Mouse (Mus musculus) adipose tissue, adult 10 weeks (tissue): Measurements from ENCODE around the gene Proca1. TPM values are rescaled to one million over a fixed set of nuclear protein-coding genes. Genes with fewer than 3 reads are reported as not detected.

Source experiments
- polyA plus RNA-seq: library from polyadenylated mRNA; stranded (reverse); fragments of 350-450 nt; fragmentation: Illumina TruSeq; extraction: RNeasy Lipid Tissue Mini Kit (QIAGEN cat#74804); gene quantifications from one replicate; pipeline ENCODE4 v1.2.3, GENCODE M21; 2014; ENCODE audit warnings: low read depth, low replicate concordance

The Proca1 gene
- polyA plus RNA-seq = 26.7 TPM

DNA sequence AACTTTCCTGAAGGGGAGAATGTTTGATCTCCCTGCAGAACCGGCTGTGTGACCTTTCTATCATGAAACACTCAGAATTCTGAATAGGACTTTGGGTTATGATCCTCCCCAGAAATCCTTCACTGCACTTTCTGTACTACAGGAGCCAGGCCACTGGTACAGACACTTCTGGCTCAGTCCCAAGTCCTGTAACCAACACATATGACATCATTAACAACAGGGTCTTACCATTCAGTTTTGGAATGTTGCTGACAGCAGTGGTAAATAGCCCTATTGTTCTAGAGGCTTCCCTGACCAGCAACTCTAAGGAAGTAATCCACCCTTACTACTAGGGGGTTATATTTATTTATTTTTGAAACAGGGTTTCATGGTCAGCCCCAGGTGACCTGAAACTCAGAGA, at the start of gene Proca1:
TSS of gene Proca1 (plus strand) at position 280 of the 400 bp plus-strand sequence.

DNA sequence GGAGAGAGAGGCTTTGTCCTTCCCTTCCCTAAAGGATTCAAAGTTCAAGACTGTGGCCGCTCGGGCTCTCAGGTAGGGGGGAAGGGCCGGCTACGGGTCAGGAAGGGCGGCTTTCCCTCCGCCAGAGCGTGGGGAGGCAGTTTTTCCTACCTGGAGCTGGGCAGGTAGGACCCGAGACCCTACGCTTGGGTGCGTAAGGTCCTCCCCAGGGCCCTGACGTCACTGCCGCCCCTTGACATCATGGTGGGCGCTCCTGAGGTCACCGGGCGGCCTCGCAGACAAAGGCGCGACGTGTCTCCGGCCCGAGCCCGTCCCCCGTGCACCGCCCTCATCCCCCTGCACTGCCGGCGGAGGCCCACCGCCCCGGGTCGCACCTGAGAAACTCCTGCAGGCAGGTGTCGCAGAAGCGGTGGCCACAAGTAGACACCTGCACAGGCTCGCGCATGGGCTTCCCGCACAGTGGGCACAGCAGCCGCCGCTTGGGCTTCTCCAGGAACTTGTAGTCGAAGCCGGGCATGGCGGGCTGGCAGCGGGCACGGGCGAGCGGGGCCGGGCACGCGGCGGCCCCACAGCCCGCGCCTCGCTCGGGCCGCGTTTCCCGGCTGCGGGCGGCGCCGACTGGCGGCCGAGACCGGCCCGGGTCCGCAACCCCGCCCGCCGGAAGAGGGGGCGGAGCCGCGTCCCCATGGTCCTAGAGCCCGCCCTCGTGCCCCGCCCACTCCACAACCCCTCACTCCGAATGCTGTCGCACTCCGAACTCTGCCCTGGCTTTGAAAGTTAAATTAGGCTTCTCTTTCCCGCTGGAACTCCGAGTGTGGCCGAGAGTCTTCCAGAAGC, 28.1 kb upstream of the Proca1 start, which contains the start of gene Traf4:
TSS of gene Traf4 (minus strand) at position 666 of the 837 bp plus-strand sequence.

DNA sequence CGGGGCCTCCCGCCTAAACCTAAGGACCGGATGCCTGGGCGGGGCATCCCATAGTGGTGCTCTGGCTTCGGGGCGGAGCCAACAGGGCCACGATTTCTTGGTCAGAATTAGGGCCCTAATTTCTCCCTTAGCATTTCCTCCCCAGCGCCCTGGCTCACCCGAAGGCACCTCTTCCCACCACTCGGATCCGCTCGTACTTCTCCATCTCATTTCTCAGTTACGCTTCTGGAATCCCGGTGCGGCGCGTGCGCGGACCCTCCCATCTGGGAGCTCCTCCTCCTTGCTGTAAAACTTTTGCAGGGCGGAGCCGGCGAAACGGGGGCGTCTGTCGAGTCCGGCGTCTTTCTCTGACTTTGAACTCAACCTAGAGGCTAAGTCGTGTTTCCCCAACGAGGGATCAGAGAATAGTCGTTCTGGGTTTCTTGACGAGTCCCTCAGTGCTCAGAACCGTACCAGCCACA, 16.8 kb upstream of the Proca1 start, which contains the start of the genes Nek8 and Tlcd1:
TSS of gene Nek8 (minus strand) at position 274 of the 461 bp plus-strand sequence.
TSS of gene Tlcd1 (plus strand) at position 310 of the 461 bp plus-strand sequence.

DNA sequence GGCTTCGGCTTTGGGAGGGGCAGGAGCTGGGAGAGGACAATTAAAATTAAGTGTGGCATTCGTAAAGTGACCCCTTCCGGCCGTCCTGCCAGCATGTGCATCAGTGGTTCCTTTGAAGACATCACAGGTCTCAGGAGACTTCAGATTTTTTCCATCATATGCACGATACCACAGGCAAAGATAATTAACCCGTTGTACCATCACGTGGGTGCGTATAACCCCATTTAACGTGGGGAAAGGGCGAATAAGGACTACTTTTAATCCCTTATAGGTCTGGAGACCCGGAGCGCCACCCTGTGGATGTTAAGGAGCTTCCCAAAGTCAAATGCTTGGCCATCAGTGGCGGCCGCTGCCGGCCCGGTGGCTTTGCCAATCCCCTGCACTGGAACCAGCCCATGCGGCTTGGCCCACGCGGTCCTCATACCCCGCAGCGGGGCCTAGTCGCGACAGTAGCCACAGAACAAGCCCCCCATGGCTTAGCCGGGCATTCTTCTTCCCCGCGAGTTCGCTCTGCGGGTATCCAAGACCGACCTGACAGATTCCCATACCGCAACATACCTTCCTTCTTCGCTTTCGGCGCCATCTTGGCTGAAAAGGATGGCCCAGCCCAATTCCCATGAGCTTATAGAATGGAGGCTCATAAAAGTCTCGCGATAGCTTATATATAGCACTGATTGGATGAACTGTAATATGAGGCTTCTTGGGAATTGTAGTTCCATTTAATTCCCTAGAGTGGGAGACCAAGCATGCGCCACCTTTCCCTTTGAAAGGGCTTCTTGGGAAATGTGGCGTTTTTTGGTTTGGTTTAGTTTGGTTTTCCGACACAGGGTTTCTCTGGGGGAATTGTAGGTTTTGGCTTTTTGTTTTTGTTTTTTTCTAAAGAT, 10.0 kb upstream of the Proca1 start, which contains the start of gene Rpl23a:
TSS of gene Rpl23a (minus strand) at position 624 of the 884 bp plus-strand sequence.

DNA sequence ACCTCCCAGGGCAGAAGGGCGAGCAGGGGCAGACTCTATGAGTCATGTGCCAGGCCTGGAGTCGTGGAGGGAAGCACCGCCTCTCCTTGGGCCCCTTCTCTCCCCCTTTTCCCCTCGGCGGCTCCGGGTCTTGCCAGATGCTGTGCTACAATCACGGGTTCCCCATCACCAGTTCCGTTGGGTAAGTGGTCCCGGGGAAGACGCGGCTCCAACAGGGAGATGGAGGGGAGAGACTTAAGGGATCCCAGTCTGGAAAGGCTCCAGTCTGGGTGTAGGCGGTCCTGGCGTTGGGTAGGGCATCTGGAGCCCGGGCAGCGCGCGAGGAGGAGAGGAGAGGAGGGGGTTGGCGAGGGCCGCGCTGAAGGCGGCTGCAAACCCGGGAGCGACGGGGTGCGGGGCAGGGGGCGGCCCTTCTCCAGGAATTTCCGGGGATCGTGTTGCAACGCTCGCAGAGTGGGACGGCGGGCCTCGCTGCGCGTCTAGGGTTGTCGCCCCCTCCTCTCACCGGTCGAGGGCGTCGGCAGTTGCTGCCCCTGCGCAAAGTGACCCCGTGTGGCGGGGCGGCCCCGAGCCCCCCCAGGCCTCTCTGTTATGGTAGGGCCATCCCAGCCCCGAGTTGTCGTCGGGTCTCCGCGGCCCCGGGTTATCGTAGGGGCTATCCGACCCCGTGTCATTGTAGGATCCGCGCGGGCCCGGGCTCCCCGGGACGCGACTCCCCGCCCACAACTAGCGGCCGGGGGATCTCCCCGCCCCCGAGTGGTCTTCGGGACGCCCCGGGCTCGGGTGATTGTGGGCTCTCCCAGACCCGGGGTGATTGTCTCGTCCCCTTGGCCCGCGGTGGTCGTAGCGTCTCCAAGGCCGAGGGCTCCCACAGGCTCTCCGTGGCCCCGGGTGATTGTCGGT, 4.6 kb upstream of the Proca1 start, which contains the start of gene Rab34:
TSS of gene Rab34 (plus strand) at position 100 of the 903 bp plus-strand sequence.

DNA sequence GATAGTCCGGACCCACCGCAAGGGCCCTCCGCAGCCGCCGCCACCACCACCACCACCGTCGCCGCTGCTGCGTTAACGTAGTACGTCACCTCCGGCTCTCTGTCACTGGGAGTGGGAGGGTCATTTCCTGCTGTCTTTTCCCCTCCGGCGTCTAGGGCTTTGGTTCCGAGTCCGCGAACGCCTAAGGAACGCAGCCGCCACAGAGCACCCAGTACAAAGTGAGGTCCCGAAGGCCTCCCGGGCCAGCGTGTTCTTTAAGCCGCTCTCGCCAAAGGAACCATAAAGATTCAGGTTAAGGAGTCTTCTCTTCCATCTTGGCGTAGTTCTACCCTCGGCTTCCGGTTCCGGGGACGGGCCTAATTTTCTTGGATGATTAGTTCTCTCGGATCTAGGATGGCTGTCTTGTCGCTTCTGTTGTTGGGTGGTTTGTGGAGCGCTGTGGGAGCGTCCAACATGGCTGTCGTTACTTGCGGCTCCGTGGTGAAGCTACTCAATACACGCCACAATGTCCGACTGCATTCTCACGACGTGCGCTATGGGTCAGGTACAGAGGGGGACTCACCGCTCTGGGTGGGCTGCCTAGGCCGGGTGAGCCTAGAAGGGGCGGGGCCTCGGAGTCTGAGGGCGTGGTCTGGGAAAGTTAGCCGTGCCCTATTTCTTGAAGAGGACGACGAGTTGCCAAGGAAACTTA, 52.6 kb downstream of the Proca1 start, which contains the start of the genes Sdf2 and Supt6:
TSS of gene Sdf2 (plus strand) at position 120 of the 691 bp plus-strand sequence.
TSS of gene Supt6 (minus strand) at position 361 of the 691 bp plus-strand sequence.

Other genes with a start within 250 kb of the Proca1 start
- 41.1 TPM for gene Phf12, start 210.6 kb upstream of the Proca1 start, polyA plus RNA-seq
- 3.0 TPM for gene Dhrs13, start 161.1 kb upstream of the Proca1 start, polyA plus RNA-seq
- gene Flot2, start 155.5 kb upstream of the Proca1 start, polyA plus RNA-seq = 50.3 TPM
- 14.4 TPM for gene Eral1, start 113.0 kb upstream of the Proca1 start, polyA plus RNA-seq
- gene Fam222b, start 98.7 kb upstream of the Proca1 start, polyA plus RNA-seq = 13.9 TPM
- gene Traf4, start 27.8 kb upstream of the Proca1 start, polyA plus RNA-seq = 17.9 TPM
- 11.7 TPM for gene Nek8, start 16.7 kb upstream of the Proca1 start, polyA plus RNA-seq
- 74.2 TPM for gene Tlcd1, start 16.7 kb upstream of the Proca1 start, polyA plus RNA-seq
- gene Rpl23a, start 9.8 kb upstream of the Proca1 start, polyA plus RNA-seq = 2,000 TPM
- gene Rab34, start 5.0 kb upstream of the Proca1 start, polyA plus RNA-seq = 68.5 TPM
- 103 TPM for gene Sdf2, start 52.4 kb downstream of the Proca1 start, polyA plus RNA-seq
- 41.1 TPM for gene Supt6, start 52.6 kb downstream of the Proca1 start, polyA plus RNA-seq
- 107 TPM for gene 2610507B11Rik, start 68.4 kb downstream of the Proca1 start, polyA plus RNA-seq
- 0.19 TPM for gene BC030499, start 97.4 kb downstream of the Proca1 start, polyA plus RNA-seq
- 2.7 TPM for gene Spag5, start 108.1 kb downstream of the Proca1 start, polyA plus RNA-seq
- 41.4 TPM for gene Aldoc, start 129.6 kb downstream of the Proca1 start, polyA plus RNA-seq
- gene Pigs, start 135.0 kb downstream of the Proca1 start, polyA plus RNA-seq = 34.6 TPM
- 34.6 TPM for gene Unc119, start 150.1 kb downstream of the Proca1 start, polyA plus RNA-seq
- not detected for gene Foxn1, start 193.2 kb downstream of the Proca1 start, polyA plus RNA-seq
- 7.7 TPM for gene Slc13a2, start 228.8 kb downstream of the Proca1 start, polyA plus RNA-seq